Mouse (Mus musculus) lung, postnatal 0 days (tissue): ENCODE results near the gene Simc1. TPM values are rescaled to one million over a fixed set of nuclear protein-coding genes. Genes with fewer than 3 reads are reported as not detected.

ENCODE experiments used
- ATAC-seq: fragments of 200-750 bp; cut with Nextera tagmentation; 2 replicates; pipeline ENCODE4 v1.8.0; 2017; ENCODE audit warnings: moderate library complexity
- DNase-seq: peaks from one replicate; pipeline ENCODE4 v3.0.0-alpha.2; 2016; ENCODE audit warnings: low spot score
- H3K27ac ChIP-seq: fragments of 300-500 bp; sonication (generic); 2 replicates; pipeline ENCODE4 v1.5.1; 2014; ENCODE audit warnings: antibody characterized with exemption, mild to moderate bottlenecking, low read length, mixed read lengths
- H3K27me3 ChIP-seq: fragments of 300-500 bp; sonication (generic); replicated peaks from 2 replicates; pipeline ENCODE4 v1.6.1; 2014; ENCODE audit warnings: low read length, mixed read lengths; ENCODE audit not compliant: insufficient read depth
- H3K36me3 ChIP-seq: fragments of 300-500 bp; sonication (generic); 2 replicates; pipeline ENCODE4 v1.6.1; 2014; ENCODE audit warnings: low read length, mixed read lengths; ENCODE audit not compliant: insufficient read depth
- H3K4me1 ChIP-seq: fragments of 300-500 bp; sonication (generic); 2 replicates; pipeline ENCODE4 v1.6.1; 2014; ENCODE audit warnings: antibody characterized with exemption, low read depth, low read length, mixed read lengths; ENCODE audit not compliant: insufficient read depth
- H3K4me2 ChIP-seq: fragments of 300-500 bp; sonication (generic); replicated peaks from 2 replicates; pipeline ENCODE4 v1.6.1; 2014; ENCODE audit warnings: low read depth, mild to moderate bottlenecking, low read length, moderate library complexity, mixed read lengths
- H3K4me3 ChIP-seq: fragments of 300-500 bp; sonication (generic); 2 replicates; pipeline ENCODE4 v1.5.1; 2014; ENCODE audit warnings: low read depth, low read length
- H3K9ac ChIP-seq: fragments of 300-500 bp; sonication (generic); replicated peaks from 2 replicates; pipeline ENCODE4 v1.6.1; 2014; ENCODE audit warnings: low read depth, mild to moderate bottlenecking
- H3K9me3 ChIP-seq: fragments of 300-500 bp; sonication (generic); 2 replicates; pipeline ENCODE4 v1.6.1; 2016; ENCODE audit warnings: low read length, mixed read lengths
- CTCF ChIP-seq: IDR thresholded peaks from 2 replicates; pipeline ENCODE4 v1.5.1; 2016; ENCODE audit warnings: antibody characterized with exemption, mild to moderate bottlenecking
- EP300 ChIP-seq: IDR thresholded peaks from 2 replicates; pipeline ENCODE4 v1.6.1; 2016; ENCODE audit warnings: antibody characterized with exemption, mild to moderate bottlenecking, control low read depth
- WGBS: fragments of 180-500 bp; shearing (Covaris S2); extraction: QIAGEN DNeasy Blood & Tissue Kit; methylation state at CpG from one replicate; pipeline ENCODE4 v1.1.7; 2014; 5-methylcytosine and 5-hydroxymethylcytosine counted together
- polyA plus RNA-seq: library from polyadenylated mRNA; unstranded; fragments of >200 nt; fragmentation: Nextera tagmentation; extraction: Ambion mirVana; gene quantifications from 2 replicates; pipeline ENCODE4 v1.2.1, GENCODE M21; 2015

The Simc1 gene
- polyA plus RNA-seq, 1 experiment from 2014 or later = 2.6 TPM

GRCm38 (mm10) chr13:54589414-54589995 is 85.9 kb downstream of the Simc1 start:
- Histone ChIP-seq H3K27ac (no peak overlapping the region), H3K4me1 (peaks cover 4% of the 10 kb centered on the region; the same call in 1 of the 2 replicates), H3K4me3 (peak overlapping the region; percentile 77), H3K9ac (peak overlapping the region; percentile 69), H3K4me2 (peak overlapping the region; percentile 78), H3K36me3 (no peaks in the 10 kb centered on the region; the same call in 1 of the 2 replicates), H3K9me3 (no peaks in the 10 kb centered on the region), H3K27me3 (no peaks in the 10 kb centered on the region)
- TF ChIP-seq CTCF (no peak), EP300 (no peak; the same call in 1 of the 2 replicates)
- DNase-seq (no peak), ATAC-seq (no peak; the same call in none of the 2 replicates)
- 3% methylated on average over 24 of the region's 24 CpGs for WGBS

DNA sequence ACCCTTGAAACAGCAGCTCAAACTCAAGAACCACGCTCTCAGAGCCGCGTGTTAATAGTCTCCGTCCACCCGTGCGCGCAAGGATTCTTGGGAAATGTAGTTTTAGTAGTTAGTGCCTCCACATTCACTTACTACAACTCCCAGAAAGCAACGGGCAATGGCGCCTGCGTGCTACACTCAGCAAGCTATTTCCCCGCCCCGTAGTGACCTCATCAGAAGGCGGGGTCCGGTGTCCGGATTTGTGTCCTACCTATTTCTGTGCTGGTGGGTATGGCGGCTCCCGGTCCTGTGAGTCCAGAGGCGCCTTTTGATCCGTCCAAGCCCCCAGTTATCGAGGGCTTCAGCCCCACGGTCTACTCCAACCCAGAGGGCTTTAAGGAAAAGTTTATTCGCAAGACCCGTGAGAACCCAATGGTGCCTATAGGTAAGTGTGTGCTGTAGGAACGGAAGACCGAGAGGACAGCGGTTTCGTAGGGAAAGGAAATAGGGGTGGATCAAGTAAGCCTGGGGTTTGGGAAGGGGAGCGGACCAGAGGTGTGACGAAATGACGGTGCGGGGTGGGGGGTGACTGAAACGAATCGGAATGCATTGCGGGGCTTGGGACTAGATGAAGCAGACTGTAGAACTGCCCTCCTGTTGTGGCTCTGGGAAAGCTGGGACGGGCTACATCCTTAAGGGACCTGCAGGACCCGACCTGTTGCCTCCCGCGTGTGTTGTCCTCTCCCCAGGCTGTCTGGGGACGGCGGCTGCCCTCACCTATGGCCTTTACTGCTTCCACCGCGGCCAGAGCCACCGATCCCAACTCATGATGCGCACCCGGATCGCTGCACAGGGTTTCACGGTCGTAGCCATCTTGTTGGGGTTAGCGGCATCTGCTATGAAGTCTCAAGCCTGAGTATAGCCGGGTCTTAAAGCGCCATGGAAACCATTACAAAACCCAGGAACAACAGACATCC is 86.7 kb downstream of the Simc1 start, which contains the start of the genes Nop16 and Higd2a:
Gene Nop16, minus strand, starts transcription at position 95 of the 956 bp plus-strand sequence.
Gene Higd2a, plus strand, starts transcription at position 212 of the 956 bp plus-strand sequence.
- peak; percentile 99 for ATAC-seq
- TF ChIP-seq EP300 (no peak), CTCF (no peak)
- WGBS = under 1% methylated on average over 51 of the region's 51 CpGs

GRCm38 (mm10) chr13:54591776-54592356 is 88.3 kb downstream of the Simc1 start:
- H3K4me1 ChIP-seq = peaks cover 4% of the 10 kb centered on the region; the same call in 1 of the 2 replicates
- no peak overlapping the region for H3K27ac ChIP-seq
- DNase-seq (no peak), ATAC-seq (no peak)
- H3K9ac ChIP-seq = no peak overlapping the region
- H3K36me3 ChIP-seq = peaks cover 4% of the 10 kb centered on the region; the same call in 1 of the 2 replicates
- 86% methylated on average over 8 of the region's 8 CpGs for WGBS
- H3K9me3 ChIP-seq = no peaks in the 10 kb centered on the region
- H3K27me3 ChIP-seq = no peaks in the 10 kb centered on the region
- H3K4me3 ChIP-seq = no peak overlapping the region
- no peak overlapping the region for H3K4me2 ChIP-seq
- TF ChIP-seq EP300 (no peak), CTCF (no peak)

More for the DNA sequence above, 86.7 kb downstream of the Simc1 start, which contains the start of the genes Nop16 and Higd2a:
- Histone ChIP-seq H3K4me1 (peaks cover 4% of the 10 kb centered on the region; the same call in 1 of the 2 replicates), H3K36me3 (peaks cover 4% of the 10 kb centered on the region; the same call in 1 of the 2 replicates), H3K27ac (peak within 1 kb of the TSS; percentile 87), H3K4me3 (peak within 1 kb of the TSS; percentile 77), H3K9ac (peak within 1 kb of the TSS; percentile 69), H3K4me2 (peak within 1 kb of the TSS; percentile 78), H3K9me3 (no peaks in the 10 kb centered on the region), H3K27me3 (no peaks in the 10 kb centered on the region)
- DNase-seq = peak; percentile 99

DNA sequence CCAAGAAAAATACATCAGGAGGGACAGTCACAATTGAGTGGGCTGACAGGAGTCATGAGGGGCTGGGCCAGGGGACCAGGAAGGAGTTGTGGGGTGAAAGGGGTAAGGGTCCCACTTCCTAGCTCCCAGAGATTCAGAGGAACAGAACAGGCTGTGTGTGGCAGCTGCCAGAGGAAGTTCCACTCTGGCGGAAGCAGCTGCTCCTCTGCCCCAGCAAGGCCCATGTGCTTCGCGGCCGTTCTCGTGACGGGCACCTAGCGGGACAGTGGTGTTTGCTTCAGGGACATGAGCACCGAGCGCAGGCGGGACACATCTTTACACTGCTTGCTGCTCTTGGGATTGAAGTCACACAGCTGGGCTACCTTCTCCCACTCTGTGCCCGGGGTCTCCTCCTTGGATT is 90.0 kb downstream of the Simc1 start:
- ATAC-seq (no peak), DNase-seq (no peak)
- Histone ChIP-seq H3K36me3 (0 out of 2 replicates have a peak, but pooled peaks cover 4% of the 10 kb centered on the region), H3K4me3 (no peak overlapping the region), H3K27ac (no peak overlapping the region), H3K9ac (no peak overlapping the region), H3K4me2 (no peak overlapping the region), H3K4me1 (peaks cover 4% of the 10 kb centered on the region; the same call in 1 of the 2 replicates), H3K27me3 (no peaks in the 10 kb centered on the region), H3K9me3 (no peaks in the 10 kb centered on the region)
- 90% methylated on average over 11 of the region's 11 CpGs for WGBS
- TF ChIP-seq EP300 (no peak), CTCF (no peak)

DNA sequence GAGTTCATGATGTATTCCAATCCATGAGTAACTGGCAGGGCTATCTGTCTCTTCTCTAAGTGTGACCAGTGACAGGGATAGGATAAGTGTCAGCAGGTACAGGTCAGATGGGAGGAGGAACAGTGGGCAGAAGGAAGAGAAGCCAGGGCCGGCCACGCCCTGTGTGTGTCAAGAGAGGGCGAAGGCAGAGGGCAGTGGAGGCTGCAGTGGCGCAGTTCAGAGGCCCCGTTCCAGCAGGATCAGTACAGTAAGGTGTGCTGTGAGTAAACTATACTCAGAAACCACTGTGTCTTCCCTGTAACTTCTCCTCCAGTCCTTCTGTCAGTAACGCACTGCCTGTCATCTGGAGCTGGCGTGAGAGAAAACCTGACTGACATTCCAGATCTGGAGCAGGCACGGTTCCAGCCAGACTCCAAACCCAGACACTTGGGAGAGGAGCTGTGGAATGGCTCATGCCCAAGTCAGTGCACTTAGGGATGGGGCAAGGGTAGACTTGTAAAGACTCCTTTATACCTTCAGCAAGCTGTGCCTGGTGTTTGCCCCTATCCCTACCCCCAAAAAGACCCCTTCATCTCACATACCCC is 92.6 kb downstream of the Simc1 start:
- Histone ChIP-seq H3K4me1 (no peaks in the 10 kb centered on the region; the same call in 1 of the 2 replicates), H3K9ac (no peak overlapping the region), H3K36me3 (0 out of 2 replicates have a peak, but pooled peaks cover 4% of the 10 kb centered on the region), H3K27me3 (no peaks in the 10 kb centered on the region), H3K27ac (no peak overlapping the region), H3K4me3 (no peak overlapping the region), H3K9me3 (no peaks in the 10 kb centered on the region), H3K4me2 (no peak overlapping the region)
- DNase-seq (no peak), ATAC-seq (no peak)
- TF ChIP-seq CTCF = no peak
- no peak for TF ChIP-seq EP300
- 68% methylated on average over 8 of the region's 8 CpGs for WGBS
